Mouse (Mus musculus) mouse embryonic stem cell (cell line): ENCODE data around the gene Sun2.

Source experiments
- in situ Hi-C, 2 experiments: fragments of 300-500 bp; cut with MboI; formaldehyde crosslinking; loops; 1 replicate in 1 of 2; 3 replicates in 1 of 2; pipeline ENCODE4 v1.14.3; 2019 to 2020; ENCODE audit warnings: low sequenced_read_pairs in 2 of 2, low pct_unique_long_range_greater_than_20kb in 1 of 2, mixed read lengths in 1 of 2; ENCODE audit not compliant: unreplicated experiment in 1 of 2

The Sun2 gene

GRCm38 (mm10) chr15:79677936-79678335 lies 64.4 kb downstream of the Sun2 start:
- in situ Hi-C loops: no loop called here
